Mouse (Mus musculus) myocyte (in vitro differentiated cells): ENCODE measurements around the gene Ino80b.
A peak's percentile ranks its signal among the peaks of the same experiment; 100 is the strongest.

Experiments used
- MYOD1 ChIP-seq, 3 experiments: IDR thresholded peaks; one replicate each; pipeline ENCODE4 v1.6.1; 2011; ENCODE audit warnings: control low read depth in 2 of 3, low read depth in 2 of 3, mild to moderate bottlenecking in 2 of 3, moderate library complexity in 1 of 3; ENCODE audit not compliant: insufficient read length in 2 of 3, control insufficient read depth in 1 of 3
- POLR2A ChIP-seq: IDR thresholded peaks from one replicate; pipeline ENCODE4 v1.6.1; 2011; ENCODE audit warnings: low read depth, mild to moderate bottlenecking, control low read depth, moderate library complexity; ENCODE audit not compliant: insufficient read length
- POLR2AphosphoS2 ChIP-seq: IDR thresholded peaks from one replicate; pipeline ENCODE4 v1.6.1; 2011; ENCODE audit warnings: low read depth, control low read depth; ENCODE audit not compliant: insufficient read length
- USF1 ChIP-seq: IDR thresholded peaks from one replicate; pipeline ENCODE4 v1.6.1; 2011; ENCODE audit warnings: low read depth, mild to moderate bottlenecking, control low read depth, moderate library complexity

DNA sequence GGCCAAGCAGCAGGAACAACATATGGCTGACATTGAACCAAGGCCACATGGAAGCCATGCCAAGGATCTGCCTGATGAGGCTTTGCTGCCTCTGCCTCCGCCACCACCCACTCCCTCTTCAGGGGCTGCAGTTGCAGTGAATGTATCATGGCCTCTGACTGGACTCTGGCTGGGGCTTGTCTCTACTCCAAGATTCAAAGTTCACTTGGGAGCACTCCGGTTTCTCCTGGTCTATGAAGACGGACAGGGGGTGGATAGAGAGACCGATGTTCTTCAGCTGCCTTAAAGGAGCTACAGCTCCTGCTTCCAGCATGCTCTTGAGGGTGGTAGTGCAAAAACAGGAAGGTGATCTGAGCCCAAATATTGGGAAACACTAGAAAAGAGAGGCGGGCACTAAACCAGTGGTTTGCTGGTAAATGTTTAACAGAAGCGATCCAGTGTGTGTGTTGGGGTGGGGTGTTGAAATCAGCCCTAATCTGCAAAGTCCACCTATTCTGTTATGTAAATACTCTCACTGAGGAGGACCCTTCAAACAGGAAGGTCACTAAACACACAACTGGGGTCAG, 6.3 kb upstream of the Ino80b start:
- no peak for TF ChIP-seq USF1
- TF ChIP-seq POLR2AphosphoS2: peak; percentile 72
- peak; percentile 24 for TF ChIP-seq POLR2A
- TF ChIP-seq MYOD1 (IDR thresholded peaks at IDR 0.05; ENCODE audit: control insufficient read depth in 1 of 3, insufficient read length in 2 of 3, low read depth in 2 of 3): no peak
